Mouse (Mus musculus) olfactory bulb, adult 2 months (tissue): ENCODE results near the gene Eva1c. TPM values are rescaled to one million over a fixed set of nuclear protein-coding genes. Genes with fewer than 3 reads are reported as not detected.

Experiments used
- H3K27ac ChIP-seq: fragments of 200-500 bp; 2 replicates; pipeline ENCODE4 v1.5.1; 2012; ENCODE audit warnings: low read depth, low read length; ENCODE audit not compliant: insufficient read depth
- H3K4me1 ChIP-seq: fragments of 200-500 bp; 2 replicates; pipeline ENCODE4 v1.6.1; 2012; ENCODE audit warnings: low read length; ENCODE audit not compliant: control insufficient read depth, insufficient read depth
- H3K4me3 ChIP-seq: fragments of 200-500 bp; 2 replicates; pipeline ENCODE4 v1.5.1; 2012; ENCODE audit warnings: mild to moderate bottlenecking, low read depth, low read length, moderate library complexity; ENCODE audit not compliant: insufficient read depth
- CTCF ChIP-seq: fragments of 200-500 bp; IDR thresholded peaks from 2 replicates; pipeline ENCODE4 v1.5.1; 2012; ENCODE audit warnings: low read depth, mild to moderate bottlenecking, low read length, moderate library complexity; ENCODE audit not compliant: insufficient read depth
- POLR2A ChIP-seq: fragments of 200-500 bp; IDR thresholded peaks from 2 replicates; pipeline ENCODE4 v1.6.1; 2012; ENCODE audit warnings: mild to moderate bottlenecking, low read depth, low read length, moderate library complexity; ENCODE audit not compliant: insufficient read depth
- WGBS: fragments of 180-500 bp; shearing (Covaris S2); methylation state at CpG from one replicate; pipeline ENCODE4 v1.1.7; 2018; 5-methylcytosine and 5-hydroxymethylcytosine counted together
- polyA plus RNA-seq: library from polyadenylated mRNA; stranded (reverse); fragments of >200 nt; gene quantifications from 2 replicates; pipeline ENCODE4 v1.2.4, GENCODE M21; 2012; ENCODE audit warnings: low replicate concordance; ENCODE audit not compliant: missing spikeins, insufficient read depth, insufficient read length

Gene Eva1c
- polyA plus RNA-seq, 1 experiment = not detected

DNA sequence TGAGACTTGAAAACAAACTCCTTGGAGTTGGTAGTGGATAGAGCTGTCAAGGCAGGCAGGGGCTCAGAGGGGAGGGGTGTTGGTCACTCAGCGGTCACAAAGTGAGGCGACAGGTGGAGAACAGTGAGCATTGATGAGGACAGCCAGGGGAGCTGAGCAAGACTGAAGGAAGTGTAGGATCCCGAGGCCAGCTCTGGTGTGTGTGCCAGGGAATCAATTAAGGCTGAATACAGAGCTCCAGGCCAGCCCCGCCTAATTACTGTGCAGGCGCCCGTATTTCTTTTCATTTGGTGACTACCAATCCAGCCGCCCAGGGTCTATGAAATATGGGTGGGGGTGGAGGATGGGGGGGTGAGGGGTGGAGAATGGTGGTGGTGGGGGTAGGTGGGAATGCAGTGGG lies 24.4 kb downstream of the Eva1c start:
- 35% methylated on average over 7 of the region's 7 CpGs for WGBS
- Histone ChIP-seq H3K4me1 (peaks cover 5% of the 10 kb centered on the region; the same call in 1 of the 2 replicates), H3K27ac (no peak overlapping the region), H3K4me3 (no peak overlapping the region)
- TF ChIP-seq POLR2A (no peak), CTCF (no peak)

DNA sequence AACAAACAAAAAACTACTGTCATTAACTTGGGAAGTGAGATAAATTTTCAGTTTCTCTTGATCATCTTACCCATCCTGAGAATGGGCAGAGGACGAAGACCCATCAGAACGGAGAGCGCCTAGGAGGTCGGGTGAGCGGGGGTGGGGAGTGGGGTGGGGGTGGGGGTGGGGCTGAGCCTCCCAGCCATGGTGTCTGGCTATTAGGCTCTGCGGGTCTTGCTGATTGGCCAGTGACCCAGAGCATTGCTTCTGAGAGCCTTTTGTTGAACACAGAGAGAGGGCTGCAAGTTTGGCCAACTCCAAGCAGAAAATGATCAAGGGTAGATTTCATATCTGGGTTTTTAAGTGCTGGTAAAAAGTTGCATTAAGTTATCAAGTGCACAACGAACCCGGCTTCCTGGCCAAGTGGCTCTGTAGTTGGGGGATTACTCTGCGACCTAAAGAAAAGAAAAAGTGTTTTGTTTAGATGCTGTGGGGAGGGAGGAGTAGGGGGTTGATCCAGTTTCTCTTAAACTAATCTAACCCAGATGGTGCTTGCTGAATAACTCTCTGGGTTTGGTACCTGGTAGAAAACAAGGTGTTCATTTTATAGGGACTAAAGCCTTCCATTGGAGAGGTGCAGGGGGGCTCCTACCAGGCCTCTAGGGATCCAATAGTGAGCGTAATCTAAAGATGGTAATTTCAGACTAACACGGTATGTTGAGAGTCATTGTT lies 25.3 kb downstream of the Eva1c start:
- 57% methylated on average over 11 of the region's 11 CpGs for WGBS
- Histone ChIP-seq H3K27ac (no peak overlapping the region), H3K4me1 (peaks cover 4% of the 10 kb centered on the region; the same call in 1 of the 2 replicates), H3K4me3 (no peak overlapping the region)
- TF ChIP-seq CTCF = no peak
- TF ChIP-seq POLR2A = no peak

DNA sequence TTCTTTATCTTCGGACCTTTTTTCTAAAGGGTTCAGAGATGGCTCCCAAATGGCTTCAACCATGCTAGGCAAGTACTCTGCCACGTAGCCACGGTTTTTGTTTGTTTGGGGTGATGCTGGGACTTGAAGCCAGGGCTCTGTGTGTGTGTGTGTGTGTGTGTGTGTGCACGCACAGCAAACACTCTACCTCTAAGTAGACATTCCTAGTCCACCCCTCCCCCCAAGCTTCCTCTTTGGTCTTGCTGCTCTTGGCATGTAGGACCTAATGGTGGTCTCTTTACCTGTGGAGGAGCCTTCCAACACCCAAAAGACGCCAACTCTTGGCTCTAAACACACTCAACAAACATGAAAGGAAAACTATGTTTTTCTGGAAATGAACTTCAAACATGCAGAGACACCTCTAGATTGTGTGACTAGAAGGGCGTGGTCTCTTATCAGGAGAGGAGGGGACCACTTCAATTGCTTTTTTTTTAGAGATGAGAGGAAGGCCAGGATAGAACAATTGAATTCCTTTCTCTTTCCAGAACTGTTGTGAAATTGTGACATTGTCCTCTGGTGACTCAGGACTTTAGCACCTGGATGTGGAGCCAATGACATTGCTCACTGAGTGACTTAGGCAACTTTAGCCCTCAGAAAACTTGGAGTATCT lies 30.2 kb downstream of the Eva1c start:
- no peaks in the 10 kb centered on the region for H3K4me1 ChIP-seq
- WGBS = 90% methylated on average over 6 of the region's 6 CpGs
- TF ChIP-seq POLR2A (no peak), CTCF (no peak)

DNA sequence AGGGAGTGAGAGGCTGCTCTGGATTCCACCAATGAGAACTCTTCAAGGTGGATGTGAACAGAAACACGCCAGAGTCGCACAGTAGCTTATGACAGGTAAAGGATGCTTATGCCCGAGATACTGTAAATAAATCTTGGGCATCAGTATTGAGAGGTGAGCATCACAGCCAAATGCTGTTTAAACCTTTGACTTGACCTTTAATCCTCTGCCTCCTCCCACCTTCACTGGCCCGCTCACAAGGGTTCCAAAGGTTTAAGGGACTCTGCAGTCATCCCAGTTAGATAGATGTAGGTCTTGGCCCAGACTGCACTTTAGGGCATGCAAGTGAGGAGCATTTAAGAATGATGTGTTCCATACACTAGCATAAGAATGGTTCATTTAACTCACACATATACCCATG lies 31.7 kb downstream of the Eva1c start:
- H3K4me3 ChIP-seq = no peak overlapping the region
- 99% methylated on average over 4 of the region's 4 CpGs for WGBS
- TF ChIP-seq POLR2A (no peak), CTCF (no peak)
- no peaks in the 10 kb centered on the region for H3K4me1 ChIP-seq
- no peak overlapping the region for H3K27ac ChIP-seq

More for the DNA sequence above, 30.2 kb downstream of the Eva1c start:
- Histone ChIP-seq H3K27ac (no peak overlapping the region), H3K4me3 (no peak overlapping the region)

DNA sequence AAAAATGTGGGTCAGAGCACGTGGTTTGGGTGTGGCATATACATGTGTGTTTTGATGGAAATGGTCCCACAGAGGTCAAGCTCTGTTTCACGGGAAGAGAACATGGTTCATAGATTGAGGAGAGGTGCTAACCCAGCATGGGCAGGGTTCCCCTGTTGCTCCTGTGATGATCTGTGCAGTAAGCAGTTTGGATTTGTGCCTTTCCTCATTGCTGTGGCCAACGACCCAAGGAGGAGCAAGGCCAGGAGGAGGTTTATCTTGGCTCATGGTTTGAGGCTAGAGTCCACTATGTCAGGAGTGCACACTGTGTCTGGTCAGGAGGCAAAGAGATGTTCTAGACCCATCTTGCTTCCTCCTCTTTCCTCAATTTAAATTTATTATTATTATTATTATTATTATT lies 36.5 kb downstream of the Eva1c start:
- Histone ChIP-seq H3K27ac (no peak overlapping the region), H3K4me1 (peaks cover 8% of the 10 kb centered on the region; the same call in 1 of the 2 replicates), H3K4me3 (no peak overlapping the region)
- no peak for TF ChIP-seq CTCF
- no peak for TF ChIP-seq POLR2A
- WGBS = 77% methylated on average over 3 of the region's 3 CpGs

DNA sequence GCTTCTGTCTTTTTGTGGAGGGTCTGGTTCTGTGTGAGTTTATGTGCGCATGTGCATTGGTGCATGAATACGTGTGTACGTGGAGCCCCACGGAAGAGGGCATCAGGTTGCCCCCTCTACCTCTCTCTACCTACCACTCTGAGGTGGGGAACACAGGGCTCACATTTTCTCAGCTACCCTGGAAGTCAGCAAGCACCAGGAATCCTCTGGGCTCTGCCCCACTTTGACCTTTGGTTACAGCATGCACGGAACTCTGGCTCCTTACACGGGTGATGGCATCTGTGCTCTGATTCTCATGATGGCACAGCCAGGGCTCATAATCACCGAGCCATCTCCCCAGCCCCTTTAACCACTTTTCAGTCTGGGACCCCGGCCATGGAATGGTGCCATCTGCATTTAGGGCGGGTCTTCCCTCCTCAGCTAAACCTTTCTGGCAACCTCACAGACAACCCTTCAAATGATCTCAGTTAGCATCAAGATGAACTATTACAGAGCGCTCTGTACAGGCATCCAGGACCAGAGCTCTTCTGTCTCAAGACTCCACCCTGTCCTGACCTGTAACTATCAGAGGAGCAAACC lies 37.0 kb downstream of the Eva1c start:
- H3K4me1 ChIP-seq = peaks cover 8% of the 10 kb centered on the region; the same call in 1 of the 2 replicates
- whole genome bisulfite sequencing = 72% methylated on average over 10 of the region's 10 CpGs
- no peak overlapping the region for H3K4me3 ChIP-seq
- no peak overlapping the region for H3K27ac ChIP-seq
- TF ChIP-seq POLR2A (no peak), CTCF (no peak)

DNA sequence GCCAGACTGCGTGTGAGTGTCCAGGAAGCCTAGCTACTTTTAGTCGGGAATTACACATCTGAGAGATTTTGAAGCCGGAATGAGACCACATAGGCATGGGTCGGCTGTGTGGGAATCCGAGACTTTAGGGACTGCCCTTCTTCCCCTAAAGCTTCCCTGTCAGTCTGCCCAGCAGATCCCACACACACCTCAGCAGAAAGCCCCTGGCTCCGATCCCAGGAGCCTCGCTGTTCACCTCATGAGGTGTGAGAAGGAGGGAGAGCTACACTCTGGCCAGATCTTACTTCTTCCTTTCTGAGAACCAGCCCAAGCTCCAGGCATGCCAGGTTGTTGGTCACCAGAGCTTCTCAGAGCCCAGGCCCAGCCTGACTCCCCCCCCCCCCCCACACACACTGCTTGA lies 38.2 kb downstream of the Eva1c start:
- 61% methylated on average over 7 of the region's 7 CpGs for WGBS
- no peak overlapping the region for H3K27ac ChIP-seq

DNA sequence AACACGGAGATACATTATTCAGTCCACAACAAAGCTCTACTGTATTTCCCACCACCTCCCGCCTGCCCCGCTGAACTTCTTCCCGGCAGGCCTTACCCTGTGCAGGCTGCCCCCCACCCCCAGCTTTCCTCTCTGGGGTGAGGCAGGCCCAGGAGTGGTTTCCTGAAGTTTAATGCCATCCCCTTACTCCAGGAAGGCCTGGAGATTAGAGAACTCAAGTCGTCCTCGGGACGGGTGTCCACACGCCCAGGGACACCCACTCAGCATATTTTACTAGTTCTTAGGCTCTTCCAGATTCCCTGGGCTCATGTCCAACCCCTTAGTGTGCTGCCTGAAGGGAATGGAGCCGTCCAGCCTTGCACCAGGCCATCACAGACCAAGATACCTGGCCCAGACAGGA lies 39.1 kb downstream of the Eva1c start:
- H3K27ac ChIP-seq = no peak overlapping the region

More for the DNA sequence above, 38.2 kb downstream of the Eva1c start:
- Histone ChIP-seq H3K4me3 (no peak overlapping the region), H3K4me1 (peaks cover 8% of the 10 kb centered on the region; the same call in 1 of the 2 replicates)
- TF ChIP-seq CTCF (no peak), POLR2A (no peak)

DNA sequence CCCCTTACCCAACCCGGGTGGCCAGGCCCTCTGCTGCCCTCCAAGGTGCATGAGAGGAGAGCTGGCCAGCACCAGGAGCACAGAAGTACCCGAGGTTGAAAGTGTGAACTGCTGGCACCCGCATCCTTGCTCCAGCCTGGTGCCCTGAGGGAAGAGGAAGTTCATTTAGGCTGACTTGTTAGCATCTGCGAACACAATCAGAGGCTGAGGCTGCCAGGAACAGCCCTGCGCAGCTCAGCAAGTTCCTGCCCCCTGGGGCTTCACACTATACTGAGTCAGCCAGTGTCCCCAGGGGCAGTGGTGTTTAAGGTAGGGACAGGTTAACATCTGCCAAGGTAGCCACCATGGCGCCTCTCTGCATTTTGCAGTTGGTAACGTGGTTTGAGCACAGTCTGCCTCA lies 41.6 kb downstream of the Eva1c start:
- TF ChIP-seq CTCF (no peak), POLR2A (no peak)
- 54% methylated on average over 7 of the region's 7 CpGs for WGBS
- no peak overlapping the region for H3K4me3 ChIP-seq
- H3K27ac ChIP-seq = no peak overlapping the region
- peaks cover 10% of the 10 kb centered on the region; the same call in 1 of the 2 replicates for H3K4me1 ChIP-seq

More for the DNA sequence above, 39.1 kb downstream of the Eva1c start:
- H3K4me3 ChIP-seq = no peak overlapping the region
- WGBS = 45% methylated on average over 9 of the region's 9 CpGs
- peaks cover 8% of the 10 kb centered on the region; the same call in 1 of the 2 replicates for H3K4me1 ChIP-seq
- TF ChIP-seq CTCF (no peak), POLR2A (no peak)
